Mouse (Mus musculus) olfactory bulb, adult 2 months (tissue): Measurements from ENCODE around the gene Setd3.

Source experiments
- CTCF ChIP-seq: fragments of 200-500 bp; IDR thresholded peaks from 2 replicates; pipeline ENCODE4 v1.5.1; 2012; ENCODE audit warnings: low read depth, mild to moderate bottlenecking, low read length, moderate library complexity; ENCODE audit not compliant: insufficient read depth
- POLR2A ChIP-seq: fragments of 200-500 bp; IDR thresholded peaks from 2 replicates; pipeline ENCODE4 v1.6.1; 2012; ENCODE audit warnings: mild to moderate bottlenecking, low read depth, low read length, moderate library complexity; ENCODE audit not compliant: insufficient read depth

DNA sequence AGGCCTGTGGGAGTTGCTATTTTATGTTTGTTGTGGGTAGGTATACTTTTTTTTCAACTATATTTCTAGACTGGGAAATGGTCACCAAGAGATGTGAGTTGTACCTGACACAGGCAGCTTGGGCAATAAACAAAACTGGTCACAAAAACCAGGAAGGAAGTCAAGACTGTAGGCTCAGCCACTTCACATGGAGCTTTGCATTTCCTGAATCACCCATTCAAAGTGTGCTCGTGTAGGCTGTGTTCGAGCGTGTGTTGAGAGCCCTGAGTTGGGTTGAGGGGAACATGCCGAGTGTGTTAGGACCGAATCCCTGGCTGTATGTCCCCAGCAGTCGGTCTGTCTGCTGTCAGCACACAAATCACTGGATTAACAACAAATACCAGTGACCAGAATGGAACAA is 75.8 kb downstream of the Setd3 start:
- TF ChIP-seq CTCF (no peak), POLR2A (no peak)
